Mouse (Mus musculus) midbrain, embryonic 11.5 days (tissue): ENCODE measurements at regions not wholly inside any gene's neighbourhood (a gene's known extent, or its start where the extent isn't known, plus 50 kb on each side); places are given as distances from the start of the nearest gene placed in this dataset.
A peak's percentile ranks its signal among the peaks of the same experiment; 100 is the strongest.

Source experiments
- ATAC-seq: fragments of 200-750 bp; cut with Nextera tagmentation; 2 replicates; pipeline ENCODE4 v1.8.0; 2017; ENCODE audit warnings: moderate TSS enrichment, moderate library complexity; ENCODE audit not compliant: low FRiP score
- DNase-seq: peaks from one replicate; pipeline ENCODE4 v3.0.0; 2015; ENCODE audit warnings: low spot score; ENCODE audit errors: missing footprints
- H3K27ac ChIP-seq: fragments of 300-500 bp; sonication (generic); 2 replicates; pipeline ENCODE4 v1.5.1; 2014; ENCODE audit warnings: low read depth, low read length
- H3K27me3 ChIP-seq: fragments of 300-500 bp; sonication (generic); 2 replicates; pipeline ENCODE4 v1.6.1; 2014; ENCODE audit warnings: mild to moderate bottlenecking, low read length, moderate library complexity, mixed read lengths; ENCODE audit not compliant: control insufficient read depth, insufficient read depth
- H3K36me3 ChIP-seq: fragments of 300-500 bp; sonication (generic); 2 replicates; pipeline ENCODE4 v1.6.1; 2014; ENCODE audit warnings: mild to moderate bottlenecking, low read length, moderate library complexity, mixed read lengths; ENCODE audit not compliant: control insufficient read depth, insufficient read depth
- H3K4me1 ChIP-seq: fragments of 300-500 bp; sonication (generic); 2 replicates; pipeline ENCODE4 v1.6.1; 2014; ENCODE audit warnings: low read length; ENCODE audit not compliant: control insufficient read depth, insufficient read depth
- H3K4me2 ChIP-seq: fragments of 300-500 bp; sonication (generic); 2 replicates; pipeline ENCODE4 v1.6.1; 2014; ENCODE audit warnings: mild to moderate bottlenecking, moderate library complexity
- H3K4me3 ChIP-seq: fragments of 300-500 bp; sonication (generic); 2 replicates; pipeline ENCODE4 v1.5.1; 2014; ENCODE audit warnings: low read depth, low read length
- H3K9ac ChIP-seq: fragments of 300-500 bp; sonication (generic); 2 replicates; pipeline ENCODE4 v1.6.1; 2014; ENCODE audit warnings: low read length
- H3K9me3 ChIP-seq: fragments of 300-500 bp; sonication (generic); 2 replicates; pipeline ENCODE4 v1.6.1; 2016; ENCODE audit warnings: low read length; ENCODE audit not compliant: control insufficient read depth
- WGBS: fragments of 180-500 bp; shearing (Covaris S2); extraction: QIAGEN DNeasy Blood & Tissue Kit; methylation state at CpG from one replicate; pipeline ENCODE4 v1.1.7; 2014; 5-methylcytosine and 5-hydroxymethylcytosine counted together

GRCm38 (mm10) chr1:194026958-194027692, 590.9 kb upstream of the Plxna2 start:
- no peak overlapping the region for H3K9ac ChIP-seq
- WGBS = 71% methylated on average over 7 of the region's 7 CpGs

GRCm38 (mm10) chr1:194026213-194026612, 591.8 kb upstream of the Plxna2 start:
- ATAC-seq = no peak
- H3K9me3 ChIP-seq = no peaks in the 10 kb centered on the region
- DNase-seq = peak; percentile 37
- no peaks in the 10 kb centered on the region for H3K27me3 ChIP-seq
- H3K4me1 ChIP-seq = no peaks in the 10 kb centered on the region
- no peak overlapping the region for H3K4me2 ChIP-seq
- 71% methylated on average over 2 of the region's 2 CpGs for WGBS
- no peak overlapping the region for H3K27ac ChIP-seq
- H3K9ac ChIP-seq = no peak overlapping the region
- no peak overlapping the region for H3K4me3 ChIP-seq
- H3K36me3 ChIP-seq = no peaks in the 10 kb centered on the region

More at GRCm38 (mm10) chr1:194026958-194027692, 590.9 kb upstream of the Plxna2 start:
- H3K27me3 ChIP-seq = no peaks in the 10 kb centered on the region
- no peak overlapping the region for H3K4me3 ChIP-seq
- H3K36me3 ChIP-seq = no peaks in the 10 kb centered on the region
- DNase-seq = peak; percentile 75
- no peak overlapping the region for H3K4me2 ChIP-seq
- no peaks in the 10 kb centered on the region for H3K4me1 ChIP-seq
- no peak overlapping the region for H3K27ac ChIP-seq
- H3K9me3 ChIP-seq = no peaks in the 10 kb centered on the region
- peak; percentile 69; the same call in 1 of the 2 replicates for ATAC-seq

GRCm38 (mm10) chr1:194019282-194019681, 598.7 kb upstream of the Plxna2 start:
- Histone ChIP-seq H3K4me1 (no peaks in the 10 kb centered on the region), H3K4me3 (no peak overlapping the region), H3K9me3 (no peaks in the 10 kb centered on the region), H3K27ac (no peak overlapping the region), H3K27me3 (no peaks in the 10 kb centered on the region), H3K4me2 (no peak overlapping the region), H3K36me3 (no peaks in the 10 kb centered on the region), H3K9ac (no peak overlapping the region)
- ATAC-seq (no peak), DNase-seq (peak; percentile 70)

- DNase-seq (no peak), ATAC-seq (no peak)
- Histone ChIP-seq H3K4me1 (peaks cover 10% of the 10 kb centered on the region; the same call in 1 of the 2 replicates), H3K27ac (no peak overlapping the region), H3K4me2 (no peak overlapping the region), H3K9ac (no peak overlapping the region), H3K27me3 (peaks cover 3% of the 10 kb centered on the region; the same call in 1 of the 2 replicates), H3K36me3 (no peaks in the 10 kb centered on the region), H3K4me3 (no peak overlapping the region), H3K9me3 (no peaks in the 10 kb centered on the region)
- WGBS = 88% methylated on average over 2 of the region's 2 CpGs
Observed at GRCm38 (mm10) chr1:193992226-193992625, 622.1 kb upstream of the Camk1g start.

- ATAC-seq = peak; percentile 79
- Histone ChIP-seq H3K36me3 (no peaks in the 10 kb centered on the region), H3K4me1 (peaks cover 10% of the 10 kb centered on the region; the same call in 1 of the 2 replicates), H3K9ac (no peak overlapping the region), H3K4me2 (peak overlapping the region; percentile 36), H3K27ac (no peak overlapping the region), H3K9me3 (no peaks in the 10 kb centered on the region), H3K4me3 (no peak overlapping the region), H3K27me3 (peaks cover 3% of the 10 kb centered on the region; the same call in 1 of the 2 replicates)
- WGBS = 50% methylated on average over 10 of the region's 10 CpGs
- DNase-seq = peak; percentile 85
Observed at GRCm38 (mm10) chr1:193989956-193990675, 620.0 kb upstream of the Camk1g start.

- Histone ChIP-seq H3K4me1 (peaks cover 10% of the 10 kb centered on the region; the same call in 1 of the 2 replicates), H3K36me3 (no peaks in the 10 kb centered on the region), H3K4me2 (peak overlapping the region; percentile 36), H3K9ac (no peak overlapping the region), H3K4me3 (no peak overlapping the region), H3K9me3 (no peaks in the 10 kb centered on the region), H3K27ac (no peak overlapping the region), H3K27me3 (peaks cover 3% of the 10 kb centered on the region; the same call in 1 of the 2 replicates)
- peak; percentile 89 for DNase-seq
- 19% methylated on average over 17 of the region's 17 CpGs for WGBS
- peak; percentile 69 for ATAC-seq
Observed at GRCm38 (mm10) chr1:193988970-193989904, 619.1 kb upstream of the Camk1g start.

- no peak overlapping the region for H3K27ac ChIP-seq
- no peak overlapping the region for H3K4me3 ChIP-seq
- no peak overlapping the region for H3K4me2 ChIP-seq
- H3K9me3 ChIP-seq = no peaks in the 10 kb centered on the region
- 87% methylated on average over 4 of the region's 4 CpGs for WGBS
- ATAC-seq (0 out of 2 replicates have a peak, but pooled peaks have one; percentile 40), DNase-seq (no peak)
- no peak overlapping the region for H3K9ac ChIP-seq
- H3K36me3 ChIP-seq = no peaks in the 10 kb centered on the region
- H3K4me1 ChIP-seq = no peaks in the 10 kb centered on the region
- H3K27me3 ChIP-seq = no peaks in the 10 kb centered on the region
Observed at GRCm38 (mm10) chr1:193980571-193980970, 610.5 kb upstream of the Camk1g start.

GRCm38 (mm10) chr1:193971537-193971936, 601.4 kb upstream of the Camk1g start:
- no peaks in the 10 kb centered on the region for H3K36me3 ChIP-seq
- DNase-seq (no peak), ATAC-seq (no peak)
- no peak overlapping the region for H3K27ac ChIP-seq
- H3K9ac ChIP-seq = no peak overlapping the region
- H3K9me3 ChIP-seq = no peaks in the 10 kb centered on the region
- 89% methylated on average over 1 of the region's 1 CpGs for WGBS
- H3K27me3 ChIP-seq = no peaks in the 10 kb centered on the region
- H3K4me1 ChIP-seq = no peaks in the 10 kb centered on the region
- H3K4me2 ChIP-seq = no peak overlapping the region
- no peak overlapping the region for H3K4me3 ChIP-seq
